8 mouse cellular contexts compared by ENCODE assay signal in the genomic region with DNA sequence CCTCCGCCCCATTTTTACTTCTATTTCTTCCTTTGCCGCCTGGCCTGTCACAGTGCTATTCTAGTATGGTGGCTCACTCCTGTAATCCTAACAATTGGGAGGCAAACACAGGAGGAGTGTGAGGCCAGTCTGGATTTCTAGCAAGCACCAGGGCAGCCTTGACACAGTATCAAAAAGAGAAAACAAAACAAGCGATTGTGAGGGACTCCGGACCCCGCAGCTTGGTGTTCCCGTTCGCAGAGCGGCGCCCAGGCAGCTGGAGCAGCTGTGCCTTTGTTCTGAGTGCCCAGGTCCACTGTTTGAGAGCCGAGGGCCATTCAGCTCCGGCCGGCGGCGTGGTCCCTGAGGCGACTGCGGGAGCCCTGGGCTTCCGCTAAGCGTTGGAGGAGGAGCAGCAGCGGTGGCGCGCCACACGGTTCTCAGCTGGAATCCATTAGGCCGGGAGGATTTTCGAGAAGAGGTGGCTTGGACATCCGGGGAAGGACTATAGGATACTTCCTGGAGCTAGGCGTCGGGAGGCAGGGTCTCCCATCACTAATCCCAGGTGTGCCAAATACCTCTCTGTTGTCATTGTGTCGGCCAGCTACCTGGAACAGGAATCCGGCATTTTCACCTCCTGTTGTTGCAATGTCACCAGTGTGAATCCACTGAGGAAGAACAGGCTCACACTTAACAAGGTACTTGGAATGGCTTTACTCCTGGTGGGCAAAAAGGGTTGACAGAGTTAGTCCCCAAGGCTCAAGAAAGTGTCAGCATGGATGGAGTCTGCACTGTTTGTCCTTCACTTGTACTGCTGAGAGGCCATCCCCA. TPM values are rescaled to one million over a fixed set of nuclear protein-coding genes. Genes with fewer than 3 reads are reported as not detected.
DNase-seq lines count a peak whose midpoint lies in the region; ATAC-seq and TF ChIP-seq lines count a peak whose summit lies in the region.

A gene (plus strand): TSS at position 264 of the 810 bp plus-strand sequence.

- no peaks in the 10 kb centered on the region for H3K27me3 ChIP-seq in C2C12 (ENCODE audit: control insufficient read depth, insufficient read depth, insufficient read length)
- no peaks in the 10 kb centered on the region for H3K27me3 ChIP-seq in forebrain, embryonic 10.5 days (ENCODE audit: poor library complexity, severe bottlenecking)
- no peaks in the 10 kb centered on the region for H3K27me3 ChIP-seq in heart, embryonic 12.5 days (replicated peaks)
- no peaks in the 10 kb centered on the region for H3K27me3 ChIP-seq in kidney, embryonic 15.5 days
- no peaks in the 10 kb centered on the region for H3K27me3 ChIP-seq in limb, embryonic 15.5 days
- no peaks in the 10 kb centered on the region for H3K27me3 ChIP-seq in midbrain, embryonic 14.5 days (ENCODE audit: control insufficient read depth, insufficient read depth, low read length)
- no peaks in the 10 kb centered on the region for H3K27me3 ChIP-seq in stomach, embryonic 15.5 days (replicated peaks)

- H3K27ac ChIP-seq in bone marrow macrophage, adult 2 months (ENCODE audit: insufficient read depth, low read depth, low read length), result peak within 1 kb of the TSS; percentile 19; the same call in 1 of the 2 replicates
- peak within 1 kb of the TSS; percentile 90 for H3K27ac ChIP-seq in forebrain, embryonic 10.5 days
- peak within 1 kb of the TSS; percentile 81 for H3K27ac ChIP-seq in heart, embryonic 12.5 days (ENCODE audit: poor library complexity, severe bottlenecking)
- H3K27ac ChIP-seq in kidney, embryonic 15.5 days, result peak within 1 kb of the TSS; percentile 81
- H3K27ac ChIP-seq in limb, embryonic 15.5 days, result peak within 1 kb of the TSS; percentile 90
- H3K27ac ChIP-seq in midbrain, embryonic 14.5 days (replicated peaks; ENCODE audit: low read depth, low read length), result peak within 1 kb of the TSS; percentile 98
- peak within 1 kb of the TSS; percentile 62 for H3K27ac ChIP-seq in stomach, embryonic 15.5 days

- peaks cover 16% of the 10 kb centered on the region for H3K4me1 ChIP-seq in bone marrow macrophage, adult 2 months (ENCODE audit: control insufficient read depth, insufficient read depth, low read length)
- H3K4me1 ChIP-seq in forebrain, embryonic 10.5 days, result peaks cover 32% of the 10 kb centered on the region
- peaks cover 13% of the 10 kb centered on the region for H3K4me1 ChIP-seq in heart, embryonic 12.5 days (replicated peaks)
- H3K4me1 ChIP-seq in kidney, embryonic 15.5 days, result peaks cover 30% of the 10 kb centered on the region
- H3K4me1 ChIP-seq in limb, embryonic 15.5 days, result peaks cover 23% of the 10 kb centered on the region
- peaks cover 33% of the 10 kb centered on the region for H3K4me1 ChIP-seq in midbrain, embryonic 14.5 days (ENCODE audit: control insufficient read depth, insufficient read depth, low read length)
- peaks cover 10% of the 10 kb centered on the region for H3K4me1 ChIP-seq in stomach, embryonic 15.5 days

- no peak for TF ChIP-seq CTCF in C2C12 (IDR thresholded peaks at IDR 0.05; ENCODE audit: control insufficient read depth, insufficient read depth, insufficient read length)
- TF ChIP-seq CTCF in bone marrow macrophage, adult 2 months (IDR thresholded peaks at IDR 0.05; ENCODE audit: low read depth, low read length), result no peak

- 1% methylated on average over 29 of the region's 29 CpGs for WGBS in forebrain, embryonic 10.5 days
- 2% methylated on average over 29 of the region's 29 CpGs for WGBS in heart, embryonic 12.5 days
- 3% methylated on average over 29 of the region's 29 CpGs for WGBS in kidney, embryonic 15.5 days
- 1% methylated on average over 29 of the region's 29 CpGs for WGBS in limb, embryonic 15.5 days
- WGBS in midbrain, embryonic 14.5 days, result under 1% methylated on average over 29 of the region's 29 CpGs
- 2% methylated on average over 29 of the region's 29 CpGs for WGBS in stomach, embryonic 15.5 days

- DNase-seq in forebrain, embryonic 10.5 days (ENCODE audit: extremely low spot score, low spot score), result peak; percentile 80
- peak; percentile 83 for DNase-seq in midbrain, embryonic 14.5 days

- H3K4me3 ChIP-seq in C2C12 (ENCODE audit: insufficient read depth, poor library complexity, severe bottlenecking), result no peak within 1 kb of the TSS
- peak within 1 kb of the TSS; percentile 51 for H3K4me3 ChIP-seq in bone marrow macrophage, adult 2 months (ENCODE audit: insufficient read depth, low read length)
- peak within 1 kb of the TSS; percentile 54 for H3K4me3 ChIP-seq in forebrain, embryonic 10.5 days
- peak within 1 kb of the TSS; percentile 50 for H3K4me3 ChIP-seq in heart, embryonic 12.5 days
- peak within 1 kb of the TSS; percentile 54 for H3K4me3 ChIP-seq in kidney, embryonic 15.5 days (replicated peaks)
- H3K4me3 ChIP-seq in limb, embryonic 15.5 days, result peak within 1 kb of the TSS; percentile 52
- peak within 1 kb of the TSS; percentile 41 for H3K4me3 ChIP-seq in midbrain, embryonic 14.5 days (replicated peaks; ENCODE audit: low read depth, low read length)
- H3K4me3 ChIP-seq in stomach, embryonic 15.5 days (replicated peaks), result peak within 1 kb of the TSS; percentile 46

- peak within 1 kb of the TSS; percentile 76 for H3K4me2 ChIP-seq in heart, embryonic 12.5 days
- peak within 1 kb of the TSS; percentile 70 for H3K4me2 ChIP-seq in kidney, embryonic 15.5 days
- H3K4me2 ChIP-seq in limb, embryonic 15.5 days, result peak within 1 kb of the TSS; percentile 76
- H3K4me2 ChIP-seq in midbrain, embryonic 14.5 days (ENCODE audit: low read length), result peak within 1 kb of the TSS; percentile 72
- peak within 1 kb of the TSS; percentile 67 for H3K4me2 ChIP-seq in stomach, embryonic 15.5 days

- no peaks in the 10 kb centered on the region for H3K79me3 ChIP-seq in C2C12 (ENCODE audit: low read depth)

- no peaks in the 10 kb centered on the region for H3K9me3 ChIP-seq in forebrain, embryonic 10.5 days
- no peaks in the 10 kb centered on the region for H3K9me3 ChIP-seq in heart, embryonic 12.5 days (replicated peaks)
- H3K9me3 ChIP-seq in kidney, embryonic 15.5 days (replicated peaks), result no peaks in the 10 kb centered on the region
- H3K9me3 ChIP-seq in limb, embryonic 15.5 days, result no peaks in the 10 kb centered on the region
- H3K9me3 ChIP-seq in midbrain, embryonic 14.5 days (ENCODE audit: control insufficient read depth, low read length), result no peaks in the 10 kb centered on the region
- no peaks in the 10 kb centered on the region for H3K9me3 ChIP-seq in stomach, embryonic 15.5 days

- ATAC-seq in heart, embryonic 12.5 days (ENCODE audit: insufficient number of reproducible peaks, low FRiP score), result peak; percentile 60; the same call in 1 of the 2 replicates
- ATAC-seq in kidney, embryonic 15.5 days (replicated peaks; ENCODE audit: low FRiP score), result peak; percentile 75
- ATAC-seq in limb, embryonic 15.5 days (ENCODE audit: insufficient number of reproducible peaks, low FRiP score, low TSS enrichment, low read depth), result peak; percentile 59; the same call in 1 of the 2 replicates
- ATAC-seq in midbrain, embryonic 14.5 days (ENCODE audit: low FRiP score, low TSS enrichment), result peak; percentile 31; the same call in 1 of the 2 replicates
- ATAC-seq in stomach, embryonic 15.5 days (ENCODE audit: insufficient read depth, low FRiP score, low read depth), result peak; percentile 53; the same call in 1 of the 2 replicates

- H3K36me3 ChIP-seq in C2C12 (ENCODE audit: control insufficient read depth, insufficient read depth), result no peaks in the 10 kb centered on the region
- no peaks in the 10 kb centered on the region for H3K36me3 ChIP-seq in forebrain, embryonic 10.5 days (replicated peaks)
- H3K36me3 ChIP-seq in heart, embryonic 12.5 days, result no peaks in the 10 kb centered on the region
- no peaks in the 10 kb centered on the region for H3K36me3 ChIP-seq in kidney, embryonic 15.5 days
- H3K36me3 ChIP-seq in limb, embryonic 15.5 days, result no peaks in the 10 kb centered on the region
- peaks cover 4% of the 10 kb centered on the region for H3K36me3 ChIP-seq in midbrain, embryonic 14.5 days (ENCODE audit: control insufficient read depth, insufficient read depth, low read length)
- no peaks in the 10 kb centered on the region for H3K36me3 ChIP-seq in stomach, embryonic 15.5 days

- H3K79me2 ChIP-seq in C2C12 (ENCODE audit: control insufficient read depth, insufficient read depth), result no peaks in the 10 kb centered on the region

- no peak within 1 kb of the TSS for H3ac ChIP-seq in C2C12 (ENCODE audit: control insufficient read depth, insufficient read length, low read depth)

- TF ChIP-seq POLR2A in bone marrow macrophage, adult 2 months (IDR thresholded peaks at IDR 0.05; ENCODE audit: borderline replicate concordance, low read depth, low read length), result no peak

- peak within 1 kb of the TSS; percentile 83 for H3K9ac ChIP-seq in heart, embryonic 12.5 days
- H3K9ac ChIP-seq in kidney, embryonic 15.5 days, result peak within 1 kb of the TSS; percentile 72
- peak within 1 kb of the TSS; percentile 70 for H3K9ac ChIP-seq in limb, embryonic 15.5 days
- H3K9ac ChIP-seq in midbrain, embryonic 14.5 days (replicated peaks; ENCODE audit: low read length), result peak within 1 kb of the TSS; percentile 83
- H3K9ac ChIP-seq in stomach, embryonic 15.5 days, result peak within 1 kb of the TSS; percentile 38; the same call in 1 of the 2 replicates

TF ChIP-seq in C2C12, 6 proteins besides CTCF, POLR2A, EP300 and RAD21:
- TF ChIP-seq MAX (IDR thresholded peaks at IDR 0.05) (no peak), USF1 (IDR thresholded peaks at IDR 0.05; ENCODE audit: low read depth) (no peak), CEBPB (IDR thresholded peaks at IDR 0.05; ENCODE audit: low read depth) (no peak), FOSL1 (IDR thresholded peaks at IDR 0.05; ENCODE audit: insufficient read depth, low read length, poor library complexity, severe bottlenecking) (no peak), MYOD1 (IDR thresholded peaks at IDR 0.05; ENCODE audit: control insufficient read depth, insufficient read length, low read depth) (no peak), MYOG (IDR thresholded peaks at IDR 0.05; ENCODE audit: control insufficient read depth, extremely low read depth, insufficient read length) (no peak)

RNA-seq across cellular contexts. Expression of the gene that starts here (rescaled TPM):
- polyA plus RNA-seq in C2C12 (2012; fragmentation: generic; extraction: Trizol), result 63.8 TPM
- 502 and 543 TPM in 2 replicates for polyA plus RNA-seq in bone marrow macrophage, adult 2 months (2012; ENCODE audit: insufficient read depth, insufficient read length, missing spikeins)
- 482 and 518 TPM in 2 replicates for polyA plus RNA-seq in forebrain, embryonic 10.5 days (2016; fragmentation: Nextera tagmentation; extraction: Ambion mirVana)
- polyA plus RNA-seq in heart, embryonic 12.5 days (2016; fragmentation: Nextera tagmentation; extraction: Ambion mirVana), result 399 TPM in 2 replicates
- 496 and 536 TPM in 2 replicates for polyA plus RNA-seq in kidney, embryonic 15.5 days (2015; fragmentation: Nextera tagmentation; extraction: Ambion mirVana)
- 425 and 436 TPM in 2 replicates for polyA plus RNA-seq in limb, embryonic 15.5 days (2015; fragmentation: Nextera tagmentation; extraction: Ambion mirVana)
- 498 and 502 TPM in 2 replicates for polyA plus RNA-seq in midbrain, embryonic 14.5 days (2014; fragmentation: Nextera tagmentation; extraction: Ambion mirVana)
- polyA plus RNA-seq in stomach, embryonic 15.5 days (2015; fragmentation: Nextera tagmentation; extraction: Ambion mirVana), result 448 and 501 TPM in 2 replicates

Comparison
In these comparisons a context has a peak if more than half of its experiments do, and no peak if none do; other contexts are left out.
1. H3K27ac ChIP-seq: peak in every context shown above with its lines; median percentile 98 in midbrain, embryonic 14.5 days; 90 in forebrain, embryonic 10.5 days; 90 in limb, embryonic 15.5 days; 81 in heart, embryonic 12.5 days; 81 in kidney, embryonic 15.5 days; 62 in stomach, embryonic 15.5 days; 19 in bone marrow macrophage, adult 2 months.